Mouse (Mus musculus) erythroblast, embryonic 14.5 days (primary cell): ENCODE results near the gene Ift52.

Experiments
- GATA1 ChIP-seq: IDR thresholded peaks from 2 replicates; pipeline ENCODE4 v1.6.1; 2012; ENCODE audit warnings: low read length, inconsistent platforms, mixed read lengths
- TAL1 ChIP-seq: IDR thresholded peaks from 3 replicates; pipeline ENCODE4 v1.6.1; 2012; ENCODE audit warnings: low read length, inconsistent platforms, mixed read lengths

DNA sequence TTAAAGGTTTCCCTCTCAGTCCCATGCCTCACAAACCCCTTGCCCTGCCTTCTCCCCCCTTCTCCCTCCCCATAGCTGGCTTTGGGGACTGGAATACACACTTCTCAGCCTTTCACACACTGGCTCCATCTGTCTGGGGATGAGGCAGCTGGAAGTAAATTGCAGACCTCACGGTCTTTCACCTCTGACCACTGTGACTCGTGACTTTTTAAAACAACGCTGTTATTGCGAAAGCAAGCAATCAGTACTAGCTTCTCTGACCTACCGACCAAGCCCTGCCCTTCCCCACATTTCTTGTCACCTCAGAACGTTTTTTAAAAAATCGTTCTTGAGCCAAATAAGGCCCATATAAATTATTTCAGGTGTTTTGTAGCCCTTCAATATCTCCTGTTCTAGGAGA is 44.4 kb upstream of the Ift52 start:
- TF ChIP-seq TAL1 (no peak), GATA1 (no peak)
